Mouse (Mus musculus): ENCODE measurements around the gene Sag. TPM values are rescaled to one million over a fixed set of nuclear protein-coding genes. Genes with fewer than 3 reads are reported as not detected.
A peak's percentile ranks its signal among the peaks of the same experiment; 100 is the strongest.

The Sag gene
- polyA plus RNA-seq, 1 experiment from 2014 or later: 1.7 TPM

- H3K27me3 ChIP-seq: no peaks in the 10 kb centered on the region
- no peak overlapping the region for H3K27ac ChIP-seq (replicated peaks)
- H3K4me1 ChIP-seq (replicated peaks): peaks cover 7% of the 10 kb centered on the region
- no peak overlapping the region for H3K4me2 ChIP-seq
- no peak for ATAC-seq (ENCODE audit: low FRiP score, low read depth)
- no peak overlapping the region for H3K4me3 ChIP-seq
- 65% methylated on average over 4 of the region's 4 CpGs for WGBS
- H3K9ac ChIP-seq: no peak overlapping the region
- no peaks in the 10 kb centered on the region for H3K36me3 ChIP-seq
- no peaks in the 10 kb centered on the region for H3K9me3 ChIP-seq
Measured at GRCm38 (mm10) chr1:87847475-87848168, 44.1 kb downstream of the Sag start.

GRCm38 (mm10) chr1:87848237-87848996, 44.9 kb downstream of the Sag start:
- Histone ChIP-seq H3K27ac (replicated peaks) (no peak overlapping the region), H3K36me3 (no peaks in the 10 kb centered on the region), H3K4me3 (no peak overlapping the region), H3K9ac (no peak overlapping the region), H3K27me3 (no peaks in the 10 kb centered on the region), H3K9me3 (no peaks in the 10 kb centered on the region), H3K4me1 (replicated peaks) (peaks cover 9% of the 10 kb centered on the region), H3K4me2 (no peak overlapping the region)
- WGBS: 41% methylated on average over 11 of the region's 11 CpGs
- no peak for ATAC-seq (ENCODE audit: low FRiP score, low read depth)

GRCm38 (mm10) chr1:87849278-87849677, 45.8 kb downstream of the Sag start:
- Histone ChIP-seq H3K9ac (no peak overlapping the region), H3K4me3 (no peak overlapping the region), H3K27ac (replicated peaks) (no peak overlapping the region), H3K9me3 (no peaks in the 10 kb centered on the region), H3K36me3 (no peaks in the 10 kb centered on the region), H3K4me2 (no peak overlapping the region), H3K27me3 (no peaks in the 10 kb centered on the region), H3K4me1 (replicated peaks) (peaks cover 13% of the 10 kb centered on the region)
- no peak for ATAC-seq (ENCODE audit: low FRiP score, low read depth)
- WGBS: 71% methylated on average over 5 of the region's 5 CpGs

GRCm38 (mm10) chr1:87851344-87851743, 47.9 kb downstream of the Sag start:
- Histone ChIP-seq H3K4me1 (replicated peaks) (peaks cover 29% of the 10 kb centered on the region), H3K9me3 (no peaks in the 10 kb centered on the region), H3K27me3 (no peaks in the 10 kb centered on the region), H3K27ac (replicated peaks) (no peak overlapping the region), H3K9ac (no peak overlapping the region), H3K4me3 (no peak overlapping the region), H3K36me3 (no peaks in the 10 kb centered on the region), H3K4me2 (no peak overlapping the region)
- no peak for ATAC-seq (ENCODE audit: low FRiP score, low read depth)
- 95% methylated on average over 3 of the region's 3 CpGs for WGBS

GRCm38 (mm10) chr1:87852081-87852790, 48.8 kb downstream of the Sag start:
- Histone ChIP-seq H3K4me1 (replicated peaks) (peaks cover 34% of the 10 kb centered on the region), H3K27ac (replicated peaks) (no peak overlapping the region), H3K4me3 (peak overlapping the region; percentile 95), H3K4me2 (peak overlapping the region; percentile 94), H3K9me3 (no peaks in the 10 kb centered on the region), H3K36me3 (no peaks in the 10 kb centered on the region), H3K27me3 (no peaks in the 10 kb centered on the region), H3K9ac (peak overlapping the region; percentile 93; the same call in 1 of the 2 replicates)
- 55% methylated on average over 5 of the region's 5 CpGs for WGBS
- no peak for ATAC-seq (ENCODE audit: low FRiP score, low read depth)

- Histone ChIP-seq H3K27ac (replicated peaks) (peak within 1 kb of the TSS; percentile 87), H3K4me3 (peak within 1 kb of the TSS; percentile 95), H3K27me3 (no peaks in the 10 kb centered on the region), H3K36me3 (no peaks in the 10 kb centered on the region), H3K4me1 (replicated peaks) (peaks cover 34% of the 10 kb centered on the region), H3K4me2 (peak within 1 kb of the TSS; percentile 94), H3K9ac (peak within 1 kb of the TSS; percentile 93), H3K9me3 (no peaks in the 10 kb centered on the region)
- under 1% methylated on average over 60 of the region's 74 CpGs for WGBS
- peak; percentile 94 for ATAC-seq (ENCODE audit: low FRiP score, low read depth)
Measured at GRCm38 (mm10) chr1:87852892-87853600, 49.6 kb downstream of the Sag start, which contains the start of gene Dgkd. TSS of gene Dgkd (plus strand) at chr1:87853287.

- Histone ChIP-seq H3K27me3 (no peaks in the 10 kb centered on the region), H3K4me2 (peak overlapping the region; percentile 94), H3K9ac (peak overlapping the region; percentile 93), H3K4me1 (replicated peaks) (peaks cover 31% of the 10 kb centered on the region), H3K36me3 (no peaks in the 10 kb centered on the region), H3K27ac (replicated peaks) (peak overlapping the region; percentile 87), H3K9me3 (no peaks in the 10 kb centered on the region), H3K4me3 (peak overlapping the region; percentile 95)
- peak; percentile 57 for ATAC-seq (ENCODE audit: low FRiP score, low read depth)
- whole genome bisulfite sequencing: under 1% methylated on average over 41 of the region's 48 CpGs
Measured at GRCm38 (mm10) chr1:87853601-87854361, 50.3 kb downstream of the Sag start.

GRCm38 (mm10) chr1:87854411-87854810, 50.9 kb downstream of the Sag start:
- Histone ChIP-seq H3K27ac (replicated peaks) (peak overlapping the region; percentile 87), H3K4me1 (replicated peaks) (peaks cover 31% of the 10 kb centered on the region), H3K9ac (peak overlapping the region; percentile 93), H3K27me3 (no peaks in the 10 kb centered on the region), H3K9me3 (no peaks in the 10 kb centered on the region), H3K4me2 (peak overlapping the region; percentile 94), H3K4me3 (peak overlapping the region; percentile 95), H3K36me3 (no peaks in the 10 kb centered on the region)
- no peak for ATAC-seq (ENCODE audit: low FRiP score, low read depth)
- WGBS: 20% methylated on average over 6 of the region's 6 CpGs

- no peaks in the 10 kb centered on the region for H3K27me3 ChIP-seq
- peak overlapping the region; percentile 94 for H3K4me2 ChIP-seq
- WGBS: 37% methylated on average over 2 of the region's 2 CpGs
- no peak overlapping the region for H3K27ac ChIP-seq (replicated peaks)
- ATAC-seq (ENCODE audit: low FRiP score, low read depth): no peak
- H3K9ac ChIP-seq: no peak overlapping the region; the same call in 1 of the 2 replicates
- no peaks in the 10 kb centered on the region for H3K9me3 ChIP-seq
- no peaks in the 10 kb centered on the region for H3K36me3 ChIP-seq
- H3K4me1 ChIP-seq (replicated peaks): peaks cover 31% of the 10 kb centered on the region
- H3K4me3 ChIP-seq: peak overlapping the region; percentile 95
Measured at GRCm38 (mm10) chr1:87854851-87855251, 51.4 kb downstream of the Sag start.

- Histone ChIP-seq H3K4me2 (peak overlapping the region; percentile 94; the same call in 1 of the 2 replicates), H3K9me3 (no peaks in the 10 kb centered on the region), H3K4me1 (replicated peaks) (peaks cover 31% of the 10 kb centered on the region), H3K27me3 (no peaks in the 10 kb centered on the region), H3K4me3 (no peak overlapping the region), H3K27ac (replicated peaks) (no peak overlapping the region), H3K9ac (no peak overlapping the region), H3K36me3 (no peaks in the 10 kb centered on the region)
- WGBS: 90% methylated on average over 1 of the region's 1 CpGs
- no peak for ATAC-seq (ENCODE audit: low FRiP score, low read depth)
Measured at GRCm38 (mm10) chr1:87855522-87855921, 52.0 kb downstream of the Sag start.

GRCm38 (mm10) chr1:87856823-87857222, 53.3 kb downstream of the Sag start:
- Histone ChIP-seq H3K27ac (replicated peaks) (no peak overlapping the region), H3K9ac (no peak overlapping the region), H3K27me3 (no peaks in the 10 kb centered on the region), H3K9me3 (no peaks in the 10 kb centered on the region), H3K4me2 (no peak overlapping the region), H3K4me3 (no peak overlapping the region), H3K36me3 (no peaks in the 10 kb centered on the region), H3K4me1 (replicated peaks) (peaks cover 31% of the 10 kb centered on the region)
- ATAC-seq (ENCODE audit: low FRiP score, low read depth): no peak
- WGBS: 76% methylated on average over 3 of the region's 3 CpGs

Measured in hindbrain, embryonic 15.5 days (tissue).